Mouse (Mus musculus) bone marrow, adult 2 months (tissue): ENCODE data around the gene Cmklr1.

Experiments
- CTCF ChIP-seq: fragments of 200-500 bp; IDR thresholded peaks from 2 replicates; pipeline ENCODE4 v1.5.1; 2011; ENCODE audit warnings: low read length, control low read depth; ENCODE audit not compliant: control insufficient read depth, insufficient read depth
- POLR2A ChIP-seq: fragments of 200-500 bp; IDR thresholded peaks from 2 replicates; pipeline ENCODE4 v1.6.1; 2011; ENCODE audit warnings: low read depth, mild to moderate bottlenecking, control low read depth, low read length, borderline replicate concordance; ENCODE audit not compliant: control insufficient read depth

- no peak for TF ChIP-seq POLR2A
- no peak for TF ChIP-seq CTCF
These were observed 84.4 kb downstream of the Cmklr1 start for GRCm38 (mm10) chr5:113565858-113566257.
